Mouse (Mus musculus) embryonic facial prominence, embryonic 15.5 days (tissue): Measurements from ENCODE around the gene Dcst2. TPM values are rescaled to one million over a fixed set of nuclear protein-coding genes. Genes with fewer than 3 reads are reported as not detected.

Source experiments
- ATAC-seq: fragments of 200-750 bp; cut with Nextera tagmentation; 2 replicates; pipeline ENCODE4 v1.8.0; 2017; ENCODE audit warnings: low read depth, moderate TSS enrichment; ENCODE audit not compliant: insufficient number of reproducible peaks, low FRiP score, low TSS enrichment
- H3K27ac ChIP-seq: fragments of 300-500 bp; sonication (generic); replicated peaks from 2 replicates; pipeline ENCODE4 v1.5.1; 2015; ENCODE audit warnings: mild to moderate bottlenecking, inconsistent platforms
- H3K27me3 ChIP-seq: fragments of 300-500 bp; sonication (generic); 2 replicates; pipeline ENCODE4 v1.6.1; 2015; ENCODE audit warnings: inconsistent platforms
- H3K36me3 ChIP-seq: fragments of 300-500 bp; sonication (generic); 2 replicates; pipeline ENCODE4 v1.6.1; 2015; ENCODE audit warnings: mild to moderate bottlenecking, inconsistent platforms
- H3K4me1 ChIP-seq: fragments of 300-500 bp; sonication (generic); 2 replicates; pipeline ENCODE4 v1.6.1; 2015; ENCODE audit warnings: inconsistent platforms
- H3K4me2 ChIP-seq: fragments of 300-500 bp; sonication (generic); replicated peaks from 2 replicates; pipeline ENCODE4 v1.6.1; 2015; ENCODE audit warnings: mild to moderate bottlenecking, inconsistent platforms
- H3K4me3 ChIP-seq: fragments of 300-500 bp; sonication (generic); replicated peaks from 2 replicates; pipeline ENCODE4 v1.5.1; 2015; ENCODE audit warnings: mild to moderate bottlenecking, inconsistent platforms
- H3K9ac ChIP-seq: fragments of 300-500 bp; sonication (generic); 2 replicates; pipeline ENCODE4 v1.6.1; 2015; ENCODE audit warnings: inconsistent platforms
- H3K9me3 ChIP-seq: fragments of 300-500 bp; sonication (generic); replicated peaks from 2 replicates; pipeline ENCODE4 v1.6.1; 2016; ENCODE audit warnings: inconsistent platforms
- WGBS: fragments of 180-500 bp; shearing (Covaris S2); methylation state at CpG from one replicate; pipeline ENCODE4 v1.1.7; 2015; 5-methylcytosine and 5-hydroxymethylcytosine counted together
- polyA plus RNA-seq: library from polyadenylated mRNA; unstranded; fragments of >200 nt; fragmentation: Nextera tagmentation; extraction: Ambion mirVana; gene quantifications from 2 replicates; pipeline ENCODE4 v1.2.1, GENCODE M21; 2015

Gene Dcst2
- polyA plus RNA-seq, 1 experiment from 2014 or later = 0.13 TPM

DNA sequence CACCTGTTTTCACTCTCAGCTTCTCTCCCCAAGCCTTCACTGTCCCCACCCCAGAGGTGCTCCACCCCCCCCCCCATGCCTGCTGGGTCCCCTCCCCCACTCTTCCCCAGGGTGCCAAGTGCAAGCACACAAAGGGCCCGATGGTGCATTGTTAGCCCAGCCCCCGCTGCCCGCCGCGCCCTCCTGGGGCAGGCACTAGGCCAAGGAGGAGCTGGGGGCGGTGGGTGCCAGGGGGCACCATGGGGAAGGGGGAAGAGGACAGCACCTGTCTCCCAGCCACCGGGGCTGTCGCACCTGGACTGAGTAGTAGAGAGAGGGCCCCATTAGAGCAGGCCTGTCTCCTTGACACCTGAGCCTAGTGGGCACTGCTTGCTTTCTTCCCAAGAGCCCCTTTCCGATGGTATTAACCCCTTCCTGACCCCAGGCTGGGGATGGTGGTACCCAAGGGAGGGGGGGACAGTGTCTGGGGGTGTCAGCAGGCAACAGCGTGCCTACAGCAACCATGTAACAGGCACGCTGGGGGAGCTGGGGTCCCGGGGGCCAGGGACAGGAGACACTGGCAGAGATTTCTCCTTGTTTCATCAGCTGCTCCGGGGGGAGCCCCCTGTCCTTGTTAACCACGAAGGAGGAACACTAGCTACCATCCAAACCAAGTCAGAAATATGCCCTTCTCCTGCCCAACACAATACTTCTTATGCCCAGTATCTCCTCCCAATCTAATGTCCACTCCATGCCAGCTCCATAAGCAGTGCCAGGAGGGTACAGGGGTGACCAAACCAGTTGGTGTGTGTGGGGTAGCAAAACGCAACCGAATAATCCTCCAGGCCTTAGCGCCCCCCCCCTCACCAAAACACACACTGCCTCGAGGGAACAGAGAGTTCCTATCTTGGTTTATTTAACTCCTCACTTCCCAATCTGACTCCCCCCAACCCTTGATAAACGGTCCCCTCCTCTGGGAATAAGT, 29.2 kb downstream of the Dcst2 start:
- Histone ChIP-seq H3K27me3 (no peaks in the 10 kb centered on the region), H3K36me3 (no peaks in the 10 kb centered on the region), H3K4me3 (peak overlapping the region; percentile 58), H3K9ac (no peak overlapping the region; the same call in 1 of the 2 replicates), H3K4me1 (peaks cover 85% of the 10 kb centered on the region), H3K27ac (peak overlapping the region; percentile 85), H3K9me3 (no peaks in the 10 kb centered on the region), H3K4me2 (peak overlapping the region; percentile 98)
- WGBS = 11% methylated on average over 19 of the region's 19 CpGs
- no peak for ATAC-seq

DNA sequence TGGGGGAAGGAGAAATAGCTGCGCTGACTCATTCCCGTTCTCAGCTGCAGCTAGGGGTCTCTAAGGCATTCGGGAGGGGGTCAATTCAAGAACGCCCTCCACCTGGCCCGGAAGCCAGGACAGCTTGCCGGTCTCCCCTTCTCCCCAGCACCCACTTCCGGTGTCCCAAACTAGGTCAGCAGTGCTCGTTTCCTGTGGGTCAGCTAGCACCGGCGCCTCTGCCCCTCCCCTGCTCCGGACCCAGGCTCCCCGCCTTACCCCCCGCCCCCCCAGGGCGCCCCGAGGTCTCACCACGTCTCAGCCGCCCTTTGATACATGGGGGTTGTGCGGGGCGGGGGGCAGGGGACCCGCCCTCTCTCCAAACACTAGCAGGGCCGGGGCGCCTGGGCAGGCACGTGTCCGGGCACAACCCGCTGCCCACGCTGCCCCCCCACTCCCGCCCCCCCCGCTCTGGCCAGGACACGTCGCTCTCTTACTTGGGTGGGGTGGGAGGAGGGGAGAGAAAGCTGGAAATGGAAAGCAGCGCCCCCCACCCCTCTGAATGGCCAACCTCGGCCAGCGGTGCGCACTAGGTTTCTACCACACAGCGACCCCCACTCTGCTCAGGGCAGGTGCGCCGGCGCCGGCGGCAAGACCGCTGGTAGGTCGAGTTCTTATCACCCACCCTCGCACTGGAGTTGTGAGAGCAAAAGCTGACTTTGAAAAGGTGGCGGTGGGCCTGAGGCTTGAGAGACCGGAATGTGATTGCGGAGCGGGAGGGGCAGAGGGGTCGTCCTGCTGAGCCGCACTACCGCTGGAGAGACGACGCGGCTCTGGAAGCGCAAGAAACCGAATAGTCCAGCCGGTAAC, 30.1 kb downstream of the Dcst2 start:
- H3K27ac ChIP-seq = peak overlapping the region; percentile 85
- H3K9me3 ChIP-seq = no peaks in the 10 kb centered on the region
- H3K4me2 ChIP-seq = peak overlapping the region; percentile 98
- H3K9ac ChIP-seq = peak overlapping the region; percentile 44
- H3K4me1 ChIP-seq = peaks cover 87% of the 10 kb centered on the region
- ATAC-seq = no peak
- no peaks in the 10 kb centered on the region for H3K36me3 ChIP-seq
- no peaks in the 10 kb centered on the region for H3K27me3 ChIP-seq
- WGBS = under 1% methylated on average over 56 of the region's 56 CpGs
- H3K4me3 ChIP-seq = peak overlapping the region; percentile 58

DNA sequence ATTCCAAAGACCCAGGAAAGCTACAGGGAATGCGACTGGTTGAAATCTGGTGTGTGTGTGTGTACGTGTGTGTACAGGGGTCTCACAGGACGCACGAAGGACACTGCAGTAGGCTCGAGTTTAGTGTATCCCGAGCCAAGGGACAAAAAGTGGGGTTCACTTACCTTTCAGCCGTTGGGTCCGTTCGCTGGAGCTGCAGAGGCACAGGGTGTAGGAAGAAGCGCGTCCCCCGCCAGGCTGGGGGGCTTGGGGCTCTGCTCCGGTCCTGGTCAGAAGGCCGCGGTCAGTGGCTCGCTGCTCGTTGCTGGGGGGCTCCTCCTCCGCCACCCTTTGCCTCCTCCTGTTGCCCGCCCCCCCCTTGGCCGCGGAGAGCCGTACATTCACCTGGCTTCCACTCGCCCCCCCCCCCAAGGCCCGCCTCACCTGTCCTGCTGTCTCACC, 31.1 kb downstream of the Dcst2 start:
- H3K9me3 ChIP-seq = no peaks in the 10 kb centered on the region
- H3K4me3 ChIP-seq = peak overlapping the region; percentile 58
- H3K4me1 ChIP-seq = peaks cover 78% of the 10 kb centered on the region
- 0% methylated on average over 13 of the region's 24 CpGs for WGBS
- H3K4me2 ChIP-seq = peak overlapping the region; percentile 98
- no peak for ATAC-seq
- H3K36me3 ChIP-seq = no peaks in the 10 kb centered on the region
- H3K27me3 ChIP-seq = no peaks in the 10 kb centered on the region
- H3K27ac ChIP-seq = peak overlapping the region; percentile 85
- H3K9ac ChIP-seq = peak overlapping the region; percentile 44

DNA sequence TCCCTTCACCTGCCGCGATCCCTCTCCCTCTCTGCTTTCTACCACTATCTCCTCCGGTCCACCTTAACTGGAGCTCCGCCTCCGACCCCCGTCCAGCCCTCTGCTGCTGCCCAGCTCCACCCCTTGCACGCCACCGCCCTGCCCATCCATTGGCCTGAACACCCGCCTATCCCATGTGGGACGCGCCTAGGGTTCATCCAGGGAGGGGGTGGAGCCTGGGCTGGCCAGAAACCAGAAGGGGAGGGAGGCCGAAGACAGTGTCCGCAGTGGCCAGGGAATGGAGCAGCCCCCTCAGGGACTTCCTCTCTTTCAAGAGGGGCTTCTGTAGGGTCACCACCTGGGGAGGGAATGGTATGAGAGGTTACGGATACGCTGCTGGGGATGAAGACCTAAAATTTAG, 31.8 kb downstream of the Dcst2 start:
- H3K36me3 ChIP-seq = no peaks in the 10 kb centered on the region
- H3K9ac ChIP-seq = peak overlapping the region; percentile 55
- H3K4me1 ChIP-seq = peaks cover 71% of the 10 kb centered on the region
- H3K9me3 ChIP-seq = no peaks in the 10 kb centered on the region
- peak overlapping the region; percentile 93 for H3K27ac ChIP-seq
- ATAC-seq = peak; percentile 95
- H3K27me3 ChIP-seq = no peaks in the 10 kb centered on the region
- WGBS = under 1% methylated on average over 15 of the region's 15 CpGs
- H3K4me2 ChIP-seq = peak overlapping the region; percentile 98
- H3K4me3 ChIP-seq = peak overlapping the region; percentile 58

DNA sequence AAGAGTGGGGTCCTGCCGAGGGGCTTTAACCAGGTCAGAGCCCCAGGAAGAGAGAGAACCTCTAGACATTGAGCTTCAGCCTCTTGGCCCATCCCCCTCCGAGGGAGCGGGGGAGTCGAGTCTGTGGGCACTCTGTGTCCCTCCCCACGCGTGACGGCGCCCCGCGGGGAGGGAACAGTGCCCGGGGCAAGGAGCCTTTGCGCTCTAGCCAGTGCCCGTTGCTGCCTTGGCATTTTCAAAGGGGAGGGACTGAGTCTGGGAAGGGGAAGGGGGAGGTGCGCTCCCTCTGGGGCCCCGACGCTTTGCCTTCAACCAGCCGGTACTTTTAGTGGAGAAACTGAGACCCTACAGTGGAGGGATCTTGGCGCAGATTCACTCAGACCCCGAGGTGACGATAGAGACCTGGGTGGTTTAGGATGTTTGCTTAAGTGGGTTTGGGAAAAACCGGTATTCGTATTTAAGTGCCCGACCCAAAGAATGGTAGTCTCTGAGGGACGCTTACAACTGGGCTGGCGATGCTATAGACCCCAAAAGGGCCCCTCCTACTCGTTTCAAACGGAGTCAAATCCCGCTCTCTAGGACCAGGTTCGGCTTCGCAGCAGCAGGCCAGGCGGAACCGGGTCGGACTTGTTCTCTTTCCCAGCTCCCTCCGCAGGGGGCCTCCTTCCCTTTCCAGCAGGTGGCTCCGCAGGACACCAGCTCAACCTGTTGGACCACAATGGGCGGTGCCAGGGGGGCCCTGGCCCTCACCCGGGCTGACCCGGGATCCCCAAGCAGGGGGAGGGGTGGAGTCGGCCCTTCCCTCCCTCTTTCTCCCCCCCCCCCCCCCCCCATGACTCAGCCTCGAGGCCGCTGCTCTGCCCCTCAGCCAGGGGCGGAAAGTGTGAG, 32.5 kb downstream of the Dcst2 start, which contains the start of gene Zbtb7b:
Zbtb7b (minus strand) TSS at position 771 of the 888 bp plus-strand sequence.
- Histone ChIP-seq H3K4me2 (peak within 1 kb of the TSS; percentile 98), H3K4me1 (peaks cover 69% of the 10 kb centered on the region), H3K27me3 (no peaks in the 10 kb centered on the region), H3K36me3 (no peaks in the 10 kb centered on the region), H3K9me3 (no peaks in the 10 kb centered on the region), H3K27ac (peak within 1 kb of the TSS; percentile 93), H3K9ac (peak within 1 kb of the TSS; percentile 55), H3K4me3 (peak within 1 kb of the TSS; percentile 58)
- peak; percentile 43 for ATAC-seq
- WGBS = under 1% methylated on average over 39 of the region's 42 CpGs

DNA sequence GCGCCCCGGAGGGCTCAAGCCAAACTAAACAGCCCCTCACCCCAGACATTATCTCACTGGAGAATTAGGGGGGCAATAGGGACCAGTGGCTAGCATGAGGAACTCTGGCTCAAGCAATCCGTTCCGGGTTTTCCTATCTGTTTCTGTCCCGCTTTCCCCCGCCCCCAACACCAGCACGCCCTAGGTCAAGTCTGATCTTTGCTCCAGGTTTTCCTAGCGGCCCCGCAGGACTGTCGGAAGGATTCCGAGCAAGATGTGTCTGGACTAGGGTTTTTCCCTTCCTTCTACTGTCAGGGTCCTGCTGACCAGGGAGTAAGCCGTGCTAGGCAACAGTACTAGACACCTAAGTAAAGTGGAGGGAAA, 33.1 kb downstream of the Dcst2 start:
- peak overlapping the region; percentile 93 for H3K27ac ChIP-seq
- peak overlapping the region; percentile 98 for H3K4me2 ChIP-seq
- H3K36me3 ChIP-seq = no peaks in the 10 kb centered on the region
- ATAC-seq = peak; percentile 1; the same call in 1 of the 2 replicates
- WGBS = under 1% methylated on average over 12 of the region's 12 CpGs
- peak overlapping the region; percentile 58 for H3K4me3 ChIP-seq
- no peaks in the 10 kb centered on the region for H3K27me3 ChIP-seq
- H3K4me1 ChIP-seq = peaks cover 69% of the 10 kb centered on the region
- H3K9me3 ChIP-seq = no peaks in the 10 kb centered on the region
- H3K9ac ChIP-seq = peak overlapping the region; percentile 15; the same call in 1 of the 2 replicates

DNA sequence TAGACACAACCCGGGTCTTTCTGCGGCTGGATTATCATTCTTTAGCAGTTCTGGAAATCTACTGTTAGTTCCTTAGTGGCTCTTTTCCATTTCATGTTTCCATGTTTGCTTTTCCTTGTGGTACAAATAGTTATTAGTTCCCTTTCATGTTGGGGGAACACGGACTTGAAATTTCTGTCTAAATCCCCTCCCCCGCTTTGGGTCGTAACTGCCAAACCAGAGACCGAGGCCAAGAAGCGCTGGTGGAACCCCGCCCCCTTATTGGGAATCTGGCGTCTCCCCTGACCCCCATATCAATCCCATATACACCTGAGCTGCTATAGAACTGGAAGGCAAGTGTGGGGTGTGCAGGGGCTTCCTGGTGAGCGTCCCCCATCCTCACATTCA, 33.6 kb downstream of the Dcst2 start:
- no peaks in the 10 kb centered on the region; the same call in 1 of the 2 replicates for H3K36me3 ChIP-seq
- 4% methylated on average over 10 of the region's 10 CpGs for WGBS
- peak overlapping the region; percentile 58 for H3K4me3 ChIP-seq
- peak overlapping the region; percentile 93 for H3K27ac ChIP-seq
- ATAC-seq = no peak
- H3K4me2 ChIP-seq = peak overlapping the region; percentile 98
- peaks cover 64% of the 10 kb centered on the region for H3K4me1 ChIP-seq
- peak overlapping the region; percentile 15; the same call in 1 of the 2 replicates for H3K9ac ChIP-seq
- H3K9me3 ChIP-seq = no peaks in the 10 kb centered on the region
- no peaks in the 10 kb centered on the region for H3K27me3 ChIP-seq

DNA sequence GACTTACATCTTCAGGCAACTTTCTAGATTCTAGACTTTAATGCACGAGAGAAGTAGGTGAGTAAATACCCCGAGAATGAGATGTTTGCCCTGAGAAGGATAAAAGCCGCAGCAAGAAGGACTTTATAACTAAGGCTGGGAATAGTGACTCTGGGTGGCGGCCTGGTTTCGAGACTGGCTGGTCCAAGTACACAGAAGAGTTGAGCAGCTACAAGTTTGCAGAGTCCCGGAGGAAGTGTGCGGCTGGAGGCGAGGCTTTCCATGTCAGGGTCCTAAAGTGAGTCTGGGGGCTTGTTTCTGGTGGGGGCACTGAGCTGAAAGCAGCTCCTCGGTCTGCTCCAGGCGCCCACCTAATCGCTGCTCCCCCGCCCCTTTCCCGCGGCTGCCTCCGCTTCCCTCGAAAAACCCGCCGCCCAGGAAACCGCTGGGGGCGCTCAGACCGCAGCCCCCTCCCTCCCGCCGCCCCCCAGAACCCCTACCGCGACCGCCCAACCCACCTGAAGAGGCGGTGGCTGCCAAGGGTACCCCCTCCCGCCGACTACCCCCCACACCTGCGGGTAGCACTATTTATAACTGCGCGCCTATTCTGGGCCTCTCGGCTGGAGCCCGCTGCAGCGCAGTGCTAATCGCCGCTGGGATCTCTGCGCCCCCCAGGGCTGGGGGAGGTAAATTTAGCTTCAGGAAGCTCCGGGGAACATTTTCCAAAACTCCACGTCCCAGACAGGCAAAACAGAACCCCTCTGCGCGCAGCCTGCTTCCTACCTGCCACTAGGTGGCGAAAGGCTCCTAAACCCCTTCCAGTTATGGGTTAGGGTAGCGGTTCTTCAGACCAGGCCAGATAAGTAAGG, 34.3 kb downstream of the Dcst2 start:
- H3K27ac ChIP-seq = peak overlapping the region; percentile 93
- WGBS = 1% methylated on average over 43 of the region's 44 CpGs
- no peaks in the 10 kb centered on the region for H3K27me3 ChIP-seq
- H3K9ac ChIP-seq = peak overlapping the region; percentile 40
- no peaks in the 10 kb centered on the region; the same call in 1 of the 2 replicates for H3K36me3 ChIP-seq
- peaks cover 58% of the 10 kb centered on the region for H3K4me1 ChIP-seq
- no peak for ATAC-seq
- peak overlapping the region; percentile 98 for H3K4me2 ChIP-seq
- no peaks in the 10 kb centered on the region for H3K9me3 ChIP-seq
- H3K4me3 ChIP-seq = peak overlapping the region; percentile 58

DNA sequence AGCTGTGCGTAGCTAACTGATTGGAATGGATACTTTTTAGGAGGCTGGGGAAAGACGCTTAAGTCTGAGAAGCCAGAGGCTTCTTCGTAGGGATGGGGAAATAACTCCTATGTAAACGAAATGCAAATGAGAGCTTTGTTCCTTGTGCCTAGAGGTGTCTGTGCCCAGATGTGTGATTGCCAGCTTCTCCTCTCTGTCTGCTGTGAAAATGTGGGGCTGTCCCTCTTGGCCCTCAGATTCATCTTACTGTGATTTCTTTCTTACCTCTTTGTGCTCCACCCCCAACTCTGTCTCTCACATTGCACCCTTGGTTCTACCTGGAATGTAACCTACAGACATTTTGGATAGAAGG, 34.9 kb downstream of the Dcst2 start:
- Histone ChIP-seq H3K36me3 (peaks cover 3% of the 10 kb centered on the region), H3K4me3 (peak overlapping the region; percentile 58), H3K27me3 (no peaks in the 10 kb centered on the region), H3K4me2 (peak overlapping the region; percentile 98), H3K4me1 (peaks cover 52% of the 10 kb centered on the region), H3K9ac (no peak overlapping the region), H3K27ac (peak overlapping the region; percentile 93), H3K9me3 (no peaks in the 10 kb centered on the region)
- WGBS = 1% methylated on average over 4 of the region's 4 CpGs
- ATAC-seq = no peak

DNA sequence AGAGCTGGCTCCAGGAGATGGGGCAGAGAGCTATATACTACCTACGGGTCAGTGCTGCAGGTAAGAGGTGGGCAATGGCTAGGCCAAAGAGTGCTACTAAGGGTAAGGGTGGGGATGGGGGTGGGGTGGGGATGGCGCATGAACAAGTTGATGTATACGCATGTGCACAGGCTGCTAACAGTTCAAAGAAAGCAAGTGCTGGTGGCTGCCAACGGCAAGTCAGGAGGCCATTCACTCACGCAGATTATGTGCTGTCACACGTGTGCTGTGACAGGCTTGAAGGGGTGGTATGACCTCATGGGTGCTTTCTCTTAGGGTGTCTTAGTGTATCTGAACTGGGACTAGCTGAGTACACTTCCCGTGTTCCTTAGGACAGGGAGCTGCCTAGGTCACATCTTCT, 39.6 kb downstream of the Dcst2 start:
- WGBS = 91% methylated on average over 7 of the region's 7 CpGs
- ATAC-seq = no peak

More for the DNA sequence above, 39.6 kb downstream of the Dcst2 start:
- no peak overlapping the region for H3K27ac ChIP-seq
- H3K4me1 ChIP-seq = peaks cover 7% of the 10 kb centered on the region
- H3K9ac ChIP-seq = no peak overlapping the region
- no peak overlapping the region for H3K4me2 ChIP-seq
- H3K36me3 ChIP-seq = peaks cover 41% of the 10 kb centered on the region
- no peaks in the 10 kb centered on the region for H3K27me3 ChIP-seq
- no peak overlapping the region for H3K4me3 ChIP-seq
- no peaks in the 10 kb centered on the region for H3K9me3 ChIP-seq
